Mouse (Mus musculus) olfactory bulb, adult 2 months (tissue): ENCODE measurements around the gene Mbd3l2. TPM values are rescaled to one million over a fixed set of nuclear protein-coding genes. Genes with fewer than 3 reads are reported as not detected.
"Not testable (repeated sequence)": the region's sequence is repeated elsewhere in the genome, so short reads cannot be mapped to it uniquely, and the experiment has no call there.

Source experiments
- H3K27ac ChIP-seq: fragments of 200-500 bp; 2 replicates; pipeline ENCODE4 v1.5.1; 2012; ENCODE audit warnings: low read depth, low read length; ENCODE audit not compliant: insufficient read depth
- H3K4me1 ChIP-seq: fragments of 200-500 bp; 2 replicates; pipeline ENCODE4 v1.6.1; 2012; ENCODE audit warnings: low read length; ENCODE audit not compliant: control insufficient read depth, insufficient read depth
- H3K4me3 ChIP-seq: fragments of 200-500 bp; 2 replicates; pipeline ENCODE4 v1.5.1; 2012; ENCODE audit warnings: mild to moderate bottlenecking, low read depth, low read length, moderate library complexity; ENCODE audit not compliant: insufficient read depth
- CTCF ChIP-seq: fragments of 200-500 bp; IDR thresholded peaks from 2 replicates; pipeline ENCODE4 v1.5.1; 2012; ENCODE audit warnings: low read depth, mild to moderate bottlenecking, low read length, moderate library complexity; ENCODE audit not compliant: insufficient read depth
- POLR2A ChIP-seq: fragments of 200-500 bp; IDR thresholded peaks from 2 replicates; pipeline ENCODE4 v1.6.1; 2012; ENCODE audit warnings: mild to moderate bottlenecking, low read depth, low read length, moderate library complexity; ENCODE audit not compliant: insufficient read depth
- WGBS: fragments of 180-500 bp; shearing (Covaris S2); methylation state at CpG from one replicate; pipeline ENCODE4 v1.1.7; 2018; 5-methylcytosine and 5-hydroxymethylcytosine counted together
- polyA plus RNA-seq: library from polyadenylated mRNA; stranded (reverse); fragments of >200 nt; gene quantifications from 2 replicates; pipeline ENCODE4 v1.2.4, GENCODE M21; 2012; ENCODE audit warnings: low replicate concordance; ENCODE audit not compliant: missing spikeins, insufficient read depth, insufficient read length

Mbd3l2 gene
- not detected in 2 replicates for polyA plus RNA-seq

GRCm38 (mm10) chr9:18430354-18430753 is at the start of gene Mbd3l2:
TSS of gene Mbd3l2 (plus strand) at chr9:18430654.
- Histone ChIP-seq H3K4me3 (no peak within 1 kb of the TSS), H3K4me1 (no peaks in the 10 kb centered on the region), H3K27ac (no peak within 1 kb of the TSS)
- TF ChIP-seq POLR2A (no peak), CTCF (no peak)

GRCm38 (mm10) chr9:18385782-18386181 is 44.7 kb upstream of the Mbd3l2 start:
- Histone ChIP-seq H3K4me3 (no peak overlapping the region), H3K27ac (no peak overlapping the region), H3K4me1 (peaks cover 4% of the 10 kb centered on the region; the same call in 1 of the 2 replicates)
- TF ChIP-seq POLR2A: no peak
- no peak for TF ChIP-seq CTCF
- 39% methylated on average over 6 of the region's 6 CpGs for WGBS

GRCm38 (mm10) chr9:18399629-18400028 is 30.8 kb upstream of the Mbd3l2 start:
- no peak overlapping the region for H3K27ac ChIP-seq
- WGBS: 84% methylated on average over 1 of the region's 1 CpGs
- H3K4me3 ChIP-seq: no peak overlapping the region
- TF ChIP-seq POLR2A (no peak), CTCF (no peak)
- H3K4me1 ChIP-seq: no peaks in the 10 kb centered on the region

- not testable (repeated sequence) for H3K27ac ChIP-seq, H3K4me1 ChIP-seq, H3K4me3 ChIP-seq
- WGBS: 76% methylated on average over 2 of the region's 2 CpGs
Measured at GRCm38 (mm10) chr9:18402895-18403294, 27.6 kb upstream of the Mbd3l2 start, which contains the start of gene Naalad2. TSS of gene Naalad2 (minus strand) at chr9:18402995.

- H3K27ac ChIP-seq: no peak within 1 kb of the TSS
- no peak within 1 kb of the TSS for H3K4me3 ChIP-seq
- no peaks in the 10 kb centered on the region for H3K4me1 ChIP-seq
- TF ChIP-seq CTCF (no peak), POLR2A (no peak)
- WGBS: 81% methylated on average over 1 of the region's 1 CpGs
Measured at GRCm38 (mm10) chr9:18404118-18404517, 26.3 kb upstream of the Mbd3l2 start, which contains the start of gene Ubtfl1. TSS of gene Ubtfl1 (plus strand) at chr9:18404418.

- 84% methylated on average over 4 of the region's 4 CpGs for WGBS
- H3K4me3 ChIP-seq, H3K27ac ChIP-seq, H3K4me1 ChIP-seq: not testable (repeated sequence)
Measured at GRCm38 (mm10) chr9:18412371-18412770, 18.1 kb upstream of the Mbd3l2 start.

GRCm38 (mm10) chr9:18431687-18432086 is 1.2 kb downstream of the Mbd3l2 start:
- TF ChIP-seq POLR2A (no peak), CTCF (no peak)
- WGBS: 44% methylated on average over 10 of the region's 10 CpGs
- Histone ChIP-seq H3K4me1 (no peaks in the 10 kb centered on the region), H3K4me3 (no peak overlapping the region), H3K27ac (no peak overlapping the region)

GRCm38 (mm10) chr9:18456520-18456919 is 26.1 kb downstream of the Mbd3l2 start:
- Histone ChIP-seq H3K27ac (no peak overlapping the region), H3K4me3 (no peak overlapping the region), H3K4me1 (no peaks in the 10 kb centered on the region)
- no peak for TF ChIP-seq CTCF
- TF ChIP-seq POLR2A: no peak
- 61% methylated on average over 4 of the region's 4 CpGs for WGBS

GRCm38 (mm10) chr9:18467350-18467749 is 36.9 kb downstream of the Mbd3l2 start:
- TF ChIP-seq CTCF (no peak), POLR2A (no peak)
- WGBS: 27% methylated on average over 3 of the region's 3 CpGs
- no peaks in the 10 kb centered on the region for H3K4me1 ChIP-seq
- no peak overlapping the region for H3K4me3 ChIP-seq
- no peak overlapping the region for H3K27ac ChIP-seq

- TF ChIP-seq CTCF: no peak
- TF ChIP-seq POLR2A: no peak
- WGBS: 91% methylated on average over 3 of the region's 3 CpGs
- no peak overlapping the region for H3K4me3 ChIP-seq
- H3K27ac ChIP-seq: no peak overlapping the region
- no peaks in the 10 kb centered on the region for H3K4me1 ChIP-seq
Measured at GRCm38 (mm10) chr9:18468005-18468404, 37.6 kb downstream of the Mbd3l2 start.
